ENCODE assay signal across 8 mouse cellular contexts in genomic region chr2:51139218-51139911, GRCm38 (mm10). TPM values are rescaled to one million over a fixed set of nuclear protein-coding genes. Genes with fewer than 3 reads are reported as not detected.
DNase-seq lines count a peak whose midpoint lies in the region; ATAC-seq and TF ChIP-seq lines count a peak whose summit lies in the region.

No protein-coding gene starts in this region.

- H3K36me3 ChIP-seq in embryonic facial prominence, embryonic 14.5 days (ENCODE audit: control insufficient read depth, insufficient read depth, low read length) = peaks cover 55% of the 10 kb centered on the region
- H3K36me3 ChIP-seq in heart, postnatal 0 days (replicated peaks; ENCODE audit: control insufficient read depth, insufficient read depth, low read length) = peaks cover 25% of the 10 kb centered on the region; the same call in 1 of the 2 replicates
- H3K36me3 ChIP-seq in midbrain, embryonic 11.5 days (ENCODE audit: control insufficient read depth, insufficient read depth, low read length) = peaks cover 21% of the 10 kb centered on the region

- no peak overlapping the region for H3K4me2 ChIP-seq in embryonic facial prominence, embryonic 14.5 days (ENCODE audit: low read depth, low read length)
- H3K4me2 ChIP-seq in heart, postnatal 0 days (ENCODE audit: low read depth, low read length) = 0 out of 2 replicates have a peak overlapping the region, but pooled peaks have one; percentile 0
- H3K4me2 ChIP-seq in midbrain, embryonic 11.5 days = peak overlapping the region; percentile 55

- TF ChIP-seq CTCF in heart, postnatal 0 days (IDR thresholded peaks at IDR 0.05; ENCODE audit: low read depth) = no peak

- DNase-seq in NIH3T3 (ENCODE audit: low read depth) = peak; percentile 65
- DNase-seq in embryonic facial prominence, embryonic 14.5 days (ENCODE audit: low spot score) = peak; percentile 81
- DNase-seq in heart, postnatal 0 days (ENCODE audit: low spot score) = no peak
- peak; percentile 65 to 74 for DNase-seq in kidney, postnatal 25 days
- peak; percentile 95 for DNase-seq in midbrain, embryonic 11.5 days (ENCODE audit: low spot score, missing footprints)
- no peak for DNase-seq in frontal cortex, adult 2 months (ENCODE audit: extremely low spot score in 1 of 2, low spot score in 1 of 2)
- DNase-seq in left cerebral cortex, adult 11 months (ENCODE audit: low spot score) = no peak
- no peak for DNase-seq in right cerebral cortex, postnatal 10 days (ENCODE audit: low spot score in 2 of 2)

- H3K4me3 ChIP-seq in embryonic facial prominence, embryonic 14.5 days (ENCODE audit: low read depth, low read length) = no peak overlapping the region
- H3K4me3 ChIP-seq in heart, postnatal 0 days (ENCODE audit: low read depth, low read length) = no peak overlapping the region
- H3K4me3 ChIP-seq in midbrain, embryonic 11.5 days (ENCODE audit: low read depth, low read length) = peak overlapping the region; percentile 3; the same call in 1 of the 2 replicates

- peak; percentile 62 for ATAC-seq in embryonic facial prominence, embryonic 14.5 days (ENCODE audit: low read depth)
- peak; percentile 75 for ATAC-seq in heart, postnatal 0 days (ENCODE audit: insufficient read depth, low read depth)
- ATAC-seq in midbrain, embryonic 11.5 days (ENCODE audit: low FRiP score) = peak; percentile 88

- 0 out of 2 replicates have a peak overlapping the region, but pooled peaks have one; percentile 11 for H3K27ac ChIP-seq in embryonic facial prominence, embryonic 14.5 days (replicated peaks; ENCODE audit: low read depth, low read length)
- peak overlapping the region; percentile 68 for H3K27ac ChIP-seq in heart, postnatal 0 days (ENCODE audit: low read depth)
- peak overlapping the region; percentile 72 for H3K27ac ChIP-seq in midbrain, embryonic 11.5 days (ENCODE audit: low read depth, low read length)

- H3K27me3 ChIP-seq in embryonic facial prominence, embryonic 14.5 days (replicated peaks; ENCODE audit: control insufficient read depth, insufficient read depth, low read length) = no peaks in the 10 kb centered on the region
- no peaks in the 10 kb centered on the region for H3K27me3 ChIP-seq in heart, postnatal 0 days (ENCODE audit: control insufficient read depth, insufficient read depth, low read length)
- H3K27me3 ChIP-seq in midbrain, embryonic 11.5 days (ENCODE audit: control insufficient read depth, insufficient read depth, low read length) = no peaks in the 10 kb centered on the region

- no peak overlapping the region for H3K9ac ChIP-seq in embryonic facial prominence, embryonic 14.5 days (ENCODE audit: low read depth, low read length)
- H3K9ac ChIP-seq in heart, postnatal 0 days (replicated peaks; ENCODE audit: low read depth, low read length) = no peak overlapping the region
- peak overlapping the region; percentile 34 for H3K9ac ChIP-seq in midbrain, embryonic 11.5 days (ENCODE audit: low read length)

- H3K9me3 ChIP-seq in embryonic facial prominence, embryonic 14.5 days (ENCODE audit: control insufficient read depth, low read length) = no peaks in the 10 kb centered on the region
- no peaks in the 10 kb centered on the region for H3K9me3 ChIP-seq in heart, postnatal 0 days (replicated peaks; ENCODE audit: control insufficient read depth, low read length)
- no peaks in the 10 kb centered on the region for H3K9me3 ChIP-seq in midbrain, embryonic 11.5 days (ENCODE audit: control insufficient read depth, low read length)

- TF ChIP-seq EP300 in heart, postnatal 0 days (IDR thresholded peaks at IDR 0.05; ENCODE audit: low read depth) = no peak

- peaks cover 51% of the 10 kb centered on the region for H3K4me1 ChIP-seq in embryonic facial prominence, embryonic 14.5 days (ENCODE audit: control insufficient read depth, insufficient read depth, low read length)
- H3K4me1 ChIP-seq in heart, postnatal 0 days (ENCODE audit: control insufficient read depth, insufficient read depth) = peaks cover 51% of the 10 kb centered on the region
- peaks cover 53% of the 10 kb centered on the region for H3K4me1 ChIP-seq in midbrain, embryonic 11.5 days (ENCODE audit: control insufficient read depth, insufficient read depth, low read length)

- 18% methylated on average over 5 of the region's 5 CpGs for WGBS in embryonic facial prominence, embryonic 14.5 days
- WGBS in heart, postnatal 0 days = 36% methylated on average over 5 of the region's 5 CpGs
- WGBS in midbrain, embryonic 11.5 days = 5% methylated on average over 5 of the region's 5 CpGs

RNA-seq across cellular contexts. Expression of gene Rnd3, which starts 9.5 kb away (rescaled TPM):
- polyA plus RNA-seq in embryonic facial prominence, embryonic 14.5 days (2014; fragmentation: Nextera tagmentation; extraction: Ambion mirVana) = 99.7 and 116 TPM in 2 replicates
- 12.9 and 15.8 TPM in 2 replicates for total RNA-seq in heart, postnatal 0 days (2014; rRNA removed; ENCODE audit: low replicate concordance)
- 19.4 and 20.3 TPM in 2 replicates for polyA plus RNA-seq in heart, postnatal 0 days (2015; fragmentation: Nextera tagmentation; extraction: Ambion mirVana)
- 338 and 393 TPM in 2 replicates for polyA plus RNA-seq in midbrain, embryonic 11.5 days (2014; fragmentation: Nextera tagmentation; extraction: Ambion mirVana)
- polyA plus RNA-seq in frontal cortex, adult 2 months (2012; rRNA removed) = 26.7 and 27.7 TPM in 2 replicates

Comparison
In these comparisons a context has a peak if more than half of its experiments do, and no peak if none do; other contexts are left out.
1. DNase-seq: peak in NIH3T3 (single experiment), embryonic facial prominence, embryonic 14.5 days (single experiment), kidney, postnatal 25 days (2 of 2) and midbrain, embryonic 11.5 days (single experiment); none in heart, postnatal 0 days (single experiment), frontal cortex, adult 2 months (0 of 2), left cerebral cortex, adult 11 months (single experiment) and right cerebral cortex, postnatal 10 days (0 of 2).
2. H3K27ac ChIP-seq: peak in every context shown above with its lines; median percentile 72 in midbrain, embryonic 11.5 days; 68 in heart, postnatal 0 days; 11 in embryonic facial prominence, embryonic 14.5 days.
3. Peak in every context shown above with its lines, with median percentiles within 50 percentile points of each other: ATAC-seq.